ENCODE assay signal across 22 mouse cellular contexts in genomic region chr6:15839831-15840230, GRCm38 (mm10).
A peak's percentile ranks its signal among the peaks of the same experiment; 100 is the strongest.
DNase-seq lines count a peak whose midpoint lies in the region; ATAC-seq lines count a peak whose summit lies in the region.
"Had no signal": no experiment of that assay in that cellular context is flagged by ENCODE, and none has a peak within 500 bp of the region (broad histone marks: within the 10 kb centered on the region; RNA-seq: fewer than 3 reads in every experiment).

No protein-coding gene starts in this region.

- H3K4me2 ChIP-seq in embryonic facial prominence, embryonic 14.5 days (ENCODE audit: low read depth, low read length): no peak overlapping the region
- no peak overlapping the region for H3K4me2 ChIP-seq in lung, embryonic 16.5 days (ENCODE audit: low read depth, low read length)
- H3K4me2 ChIP-seq: embryonic facial prominence, embryonic 15.5 days; forebrain, embryonic 15.5 days; heart, embryonic 13.5 days; hindbrain, embryonic 15.5 days had no signal

- no peaks in the 10 kb centered on the region for H3K27me3 ChIP-seq in embryonic facial prominence, embryonic 14.5 days (replicated peaks; ENCODE audit: control insufficient read depth, insufficient read depth, low read length)
- H3K27me3 ChIP-seq in embryonic facial prominence, embryonic 10.5 days (replicated peaks; ENCODE audit: low read depth, poor library complexity, severe bottlenecking): no peaks in the 10 kb centered on the region
- H3K27me3 ChIP-seq in lung, embryonic 16.5 days (ENCODE audit: control insufficient read depth, insufficient read depth, low read depth, low read length): no peaks in the 10 kb centered on the region
- H3K27me3 ChIP-seq: embryonic facial prominence, embryonic 15.5 days; forebrain, embryonic 15.5 days; heart, embryonic 13.5 days; hindbrain, embryonic 15.5 days had no signal

- 53% methylated on average over 3 of the region's 3 CpGs for WGBS in embryonic facial prominence, embryonic 14.5 days
- WGBS in embryonic facial prominence, embryonic 10.5 days: 79% methylated on average over 3 of the region's 3 CpGs
- WGBS in lung, embryonic 16.5 days: 26% methylated on average over 3 of the region's 3 CpGs

- no peaks in the 10 kb centered on the region for H3K36me3 ChIP-seq in embryonic facial prominence, embryonic 14.5 days (ENCODE audit: control insufficient read depth, insufficient read depth, low read length)
- no peaks in the 10 kb centered on the region for H3K36me3 ChIP-seq in embryonic facial prominence, embryonic 10.5 days (replicated peaks)
- H3K36me3 ChIP-seq in lung, embryonic 16.5 days (ENCODE audit: control insufficient read depth, insufficient read depth, low read length): no peaks in the 10 kb centered on the region
- H3K36me3 ChIP-seq: embryonic facial prominence, embryonic 15.5 days; forebrain, embryonic 10.5 days; forebrain, embryonic 15.5 days; heart, embryonic 13.5 days; hindbrain, embryonic 15.5 days had no signal

- no peak overlapping the region for H3K4me3 ChIP-seq in embryonic facial prominence, embryonic 14.5 days (ENCODE audit: low read depth, low read length)
- no peak overlapping the region for H3K4me3 ChIP-seq in embryonic facial prominence, embryonic 10.5 days
- H3K4me3 ChIP-seq in lung, embryonic 16.5 days (ENCODE audit: low read length): no peak overlapping the region
- H3K4me3 ChIP-seq: embryonic facial prominence, embryonic 15.5 days; erythroblast, embryonic 14.5 days; forebrain, embryonic 10.5 days; forebrain, embryonic 15.5 days; heart, adult 2 months; heart, embryonic 13.5 days; hindbrain, embryonic 15.5 days had no signal

- peak; percentile 16 for DNase-seq in embryonic facial prominence, embryonic 14.5 days (ENCODE audit: low spot score)
- DNase-seq in embryonic facial prominence, embryonic 10.5 days (ENCODE audit: low spot score): no peak
- DNase-seq in lung, postnatal 25 days (ENCODE audit: low spot score): peak; percentile 45
- DNase-seq in layer of hippocampus, adult 9-11 months: no peak
- DNase-seq in heart, adult 8-10 months (ENCODE audit: low spot score): no peak
- DNase-seq in frontal cortex, postnatal 36 days (ENCODE audit: low spot score in 2 of 2): no peak
- DNase-seq: adrenal gland, postnatal 25 days; B cell, adult 2 months; cerebellum, adult 18-20 months; cerebellum, adult 9-11 months; cerebellum, postnatal 36 days; gastrocnemius, postnatal 14 days; heart, adult 2 months; heart, postnatal 36 days had no signal

- no peak for ATAC-seq in embryonic facial prominence, embryonic 14.5 days (ENCODE audit: low read depth)
- ATAC-seq in lung, embryonic 16.5 days (ENCODE audit: low read depth): peak; percentile 82
- ATAC-seq: CD4-positive, CD25-positive, alpha-beta regulatory T cell, adult 4 months; forebrain, embryonic 15.5 days had no signal

- 0 out of 2 replicates have a peak, but pooled peaks cover 6% of the 10 kb centered on the region for H3K9me3 ChIP-seq in embryonic facial prominence, embryonic 14.5 days (ENCODE audit: control insufficient read depth, low read length)
- no peaks in the 10 kb centered on the region for H3K9me3 ChIP-seq in embryonic facial prominence, embryonic 10.5 days
- no peaks in the 10 kb centered on the region for H3K9me3 ChIP-seq in lung, embryonic 16.5 days (ENCODE audit: control insufficient read depth, low read length)
- H3K9me3 ChIP-seq: embryonic facial prominence, embryonic 15.5 days; forebrain, embryonic 10.5 days; forebrain, embryonic 15.5 days; heart, embryonic 13.5 days; hindbrain, embryonic 15.5 days had no signal

- no peak overlapping the region for H3K9ac ChIP-seq in embryonic facial prominence, embryonic 14.5 days (ENCODE audit: low read depth, low read length)
- H3K9ac ChIP-seq in lung, embryonic 16.5 days (ENCODE audit: low read length): no peak overlapping the region
- H3K9ac ChIP-seq: embryonic facial prominence, embryonic 15.5 days; forebrain, embryonic 15.5 days; heart, embryonic 13.5 days; hindbrain, embryonic 15.5 days had no signal

- no peaks in the 10 kb centered on the region for H3K4me1 ChIP-seq in embryonic facial prominence, embryonic 14.5 days (ENCODE audit: control insufficient read depth, insufficient read depth, low read length)
- H3K4me1 ChIP-seq in embryonic facial prominence, embryonic 10.5 days: no peaks in the 10 kb centered on the region
- 0 out of 2 replicates have a peak, but pooled peaks cover 2% of the 10 kb centered on the region for H3K4me1 ChIP-seq in lung, embryonic 16.5 days (replicated peaks; ENCODE audit: control insufficient read depth, insufficient read depth, low read length)
- H3K4me1 ChIP-seq: embryonic facial prominence, embryonic 15.5 days; forebrain, embryonic 10.5 days; heart, embryonic 13.5 days; hindbrain, embryonic 15.5 days had no signal

- no peak overlapping the region for H3K27ac ChIP-seq in embryonic facial prominence, embryonic 14.5 days (replicated peaks; ENCODE audit: low read depth, low read length)
- no peak overlapping the region for H3K27ac ChIP-seq in embryonic facial prominence, embryonic 10.5 days (replicated peaks)
- no peak overlapping the region for H3K27ac ChIP-seq in lung, embryonic 16.5 days (ENCODE audit: low read length)
- H3K27ac ChIP-seq: embryonic facial prominence, embryonic 15.5 days; forebrain, embryonic 10.5 days; forebrain, embryonic 15.5 days; heart, adult 2 months; heart, embryonic 13.5 days; hindbrain, embryonic 15.5 days had no signal

Comparison
In these comparisons a context has a peak if more than half of its experiments do, and no peak if none do; other contexts are left out.
1. DNase-seq: peak in embryonic facial prominence, embryonic 14.5 days (single experiment) and lung, postnatal 25 days (single experiment); none in embryonic facial prominence, embryonic 10.5 days (single experiment), layer of hippocampus, adult 9-11 months (single experiment), heart, adult 8-10 months (single experiment) and frontal cortex, postnatal 36 days (0 of 2).